Mouse (Mus musculus) left cerebral cortex, postnatal 14 days (tissue): ENCODE measurements at regions not wholly inside any gene's neighbourhood (a gene's known extent, or its start where the extent isn't known, plus 50 kb on each side); places are given as distances from the start of the nearest gene placed in this dataset.

ENCODE experiments used
- DNase-seq, 2 experiments: peaks; one replicate each; pipeline ENCODE4 v3.0.0; 2021 to 2022; ENCODE audit warnings: low spot score in 2 of 2, mixed read lengths in 1 of 2
- intact Hi-C: fragments of 180-260 bp; cut with DNase I; formaldehyde crosslinking; loops from one replicate; pipeline ENCODE4 v1.15.1; 2025

- DNase-seq = no peak
- intact Hi-C loops = no loop called here
Observed at GRCm38 (mm10) chr5:51168206-51168605, 399.3 kb downstream of the Ppargc1a start.

DNA sequence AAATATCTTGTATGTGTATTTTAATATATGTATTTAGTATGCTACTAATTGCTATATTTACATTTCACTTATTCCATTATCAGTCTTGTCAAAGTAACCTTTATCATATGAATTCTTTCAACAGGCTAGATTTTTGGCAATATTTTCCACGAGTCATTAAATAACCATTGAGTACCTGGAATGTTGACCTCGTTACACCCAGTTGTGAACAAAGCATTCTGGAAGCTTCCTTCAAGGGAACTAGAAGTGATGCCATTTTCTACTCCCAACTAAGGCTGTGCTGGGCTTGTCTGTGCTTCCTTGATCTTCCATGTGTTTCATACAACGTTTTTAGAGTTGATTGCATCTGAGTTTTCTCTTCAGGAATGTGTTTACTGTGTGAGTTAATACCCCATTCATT is 410.6 kb downstream of the Ppargc1a start:
- intact Hi-C loops = no loop called here
- no peak for DNase-seq

GRCm38 (mm10) chr5:51144842-51145241 is 422.7 kb downstream of the Ppargc1a start:
- DNase-seq = no peak
- intact Hi-C loops = no loop called here

DNA sequence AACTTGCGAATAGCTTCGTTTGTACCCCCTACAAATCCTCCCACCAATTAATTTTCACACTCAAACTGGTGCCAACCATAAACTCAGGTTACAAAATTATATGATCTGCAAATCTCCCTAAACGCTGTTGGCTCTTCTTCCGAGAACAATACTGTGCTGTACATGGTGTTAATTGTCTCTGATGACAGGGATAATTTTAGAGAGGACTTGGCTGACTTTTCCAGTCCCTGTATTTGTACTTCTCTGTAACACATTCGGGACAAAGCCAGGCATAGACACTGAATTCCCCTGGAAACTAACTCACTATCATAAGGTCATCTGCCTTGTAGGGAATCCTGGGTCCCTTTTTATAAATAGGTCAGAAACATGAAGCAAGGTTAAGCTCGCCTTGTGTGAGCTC is 442.4 kb downstream of the Ppargc1a start:
- intact Hi-C loops = no loop called here
- no peak for DNase-seq

GRCm38 (mm10) chr5:51110006-51110405 is 457.5 kb downstream of the Ppargc1a start:
- intact Hi-C loops = no loop called here

GRCm38 (mm10) chr5:51108737-51109136 is 458.8 kb downstream of the Ppargc1a start:
- intact Hi-C loops = no loop called here
- no peak for DNase-seq

More at GRCm38 (mm10) chr5:51110006-51110405, 457.5 kb downstream of the Ppargc1a start:
- no peak for DNase-seq

DNA sequence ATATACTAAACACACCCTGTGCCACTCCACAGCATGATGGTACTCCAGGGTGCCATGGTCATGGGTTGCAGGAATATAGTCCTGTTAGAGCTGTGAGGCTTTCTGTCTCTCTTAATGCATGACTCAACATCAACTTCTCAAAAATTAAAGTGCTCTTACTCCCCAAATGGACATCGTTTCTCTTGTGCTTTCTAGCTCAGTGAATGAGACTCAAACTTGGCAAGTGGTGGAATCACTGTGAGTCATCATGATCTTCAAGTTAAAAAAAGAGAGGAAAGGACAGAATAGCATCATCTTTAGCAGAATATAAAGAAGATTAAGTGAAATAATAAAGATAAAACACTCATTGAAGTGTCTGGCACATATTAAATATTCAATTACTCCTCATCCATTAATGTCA is 459.3 kb downstream of the Ppargc1a start:
- intact Hi-C loops = no loop called here
- DNase-seq = peak in 1 of 2 experiments; percentile 4

DNA sequence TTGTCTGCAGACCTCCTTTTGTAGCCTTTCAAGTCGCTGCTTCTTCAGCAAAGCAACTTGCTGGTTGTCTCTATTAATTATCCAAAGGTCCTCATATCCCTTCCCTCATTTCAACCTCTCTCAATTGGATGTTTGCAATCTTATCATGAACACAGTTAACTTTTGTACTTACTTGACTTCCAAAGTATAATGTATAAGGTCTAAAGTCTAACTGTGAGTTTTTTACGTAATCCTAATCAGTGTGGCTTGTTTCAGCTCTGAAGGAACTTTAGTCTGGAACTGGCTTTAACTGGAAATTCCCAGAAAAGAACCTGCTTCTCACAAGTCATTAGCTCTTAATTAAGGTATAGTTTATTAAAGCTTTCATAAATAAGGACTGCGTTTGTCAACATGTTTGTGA is 467.6 kb downstream of the Ppargc1a start:
- intact Hi-C loops = no loop called here
- DNase-seq = no peak

- intact Hi-C loops = no loop called here
- no peak for DNase-seq
Observed at GRCm38 (mm10) chr5:51072674-51073468, 494.7 kb downstream of the Ppargc1a start.

- intact Hi-C loops = no loop called here
- no peak for DNase-seq
Observed at GRCm38 (mm10) chr5:51072146-51072545, 495.4 kb downstream of the Ppargc1a start.

GRCm38 (mm10) chr5:51069668-51070067 is 497.9 kb downstream of the Ppargc1a start:
- no peak for DNase-seq
- intact Hi-C loops = no loop called here

- DNase-seq = no peak
- intact Hi-C loops = no loop called here
Observed at GRCm38 (mm10) chr5:51045872-51046271, 521.7 kb downstream of the Ppargc1a start.

GRCm38 (mm10) chr5:51041541-51042217 is 525.8 kb downstream of the Ppargc1a start:
- no peak for DNase-seq
- intact Hi-C loops = no loop called here

DNA sequence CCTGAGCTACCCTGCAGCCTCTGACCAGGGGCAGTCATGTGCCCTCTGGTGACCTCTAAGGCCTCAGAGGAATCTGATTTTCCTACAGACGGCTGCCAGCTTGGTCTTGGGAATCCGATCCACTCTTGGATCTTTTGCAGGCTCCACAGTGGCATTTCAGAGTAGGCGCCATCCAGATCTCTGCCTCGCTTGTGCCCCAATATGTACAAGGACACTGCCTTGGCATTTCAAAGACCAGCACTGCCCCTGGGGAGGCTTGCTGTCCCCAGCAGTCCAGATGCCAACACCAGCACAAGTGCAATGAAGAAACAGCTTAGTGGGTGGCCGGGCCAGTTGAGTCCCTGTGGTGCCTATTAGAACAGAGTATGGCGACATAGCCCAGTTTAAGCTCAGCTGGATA is 526.6 kb downstream of the Ppargc1a start:
- intact Hi-C loops = no loop called here
- no peak for DNase-seq

GRCm38 (mm10) chr5:51040463-51040862 is 527.1 kb downstream of the Ppargc1a start:
- no peak for DNase-seq
- intact Hi-C loops = no loop called here

DNA sequence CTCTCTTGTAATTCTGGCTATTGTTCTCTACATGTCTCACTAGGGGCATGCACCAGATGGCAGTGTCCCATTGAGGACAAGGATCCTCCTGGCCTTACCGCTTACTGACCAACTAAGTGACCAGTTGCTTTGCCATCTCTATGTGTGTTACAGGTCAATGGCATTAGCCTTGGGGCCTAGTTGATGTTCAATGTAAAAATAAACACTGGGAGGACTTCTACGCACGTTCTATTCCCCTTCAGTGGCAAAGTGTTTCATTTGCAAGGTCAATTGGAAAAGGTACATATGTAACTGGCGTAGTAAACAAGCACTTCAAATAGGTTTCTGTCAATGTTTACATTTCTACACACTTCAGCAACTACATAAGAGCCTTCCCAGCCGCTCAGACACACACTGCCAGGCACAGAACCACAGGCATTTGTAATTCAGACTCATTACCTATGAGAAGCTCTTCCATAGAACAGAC is 527.8 kb downstream of the Ppargc1a start:
- intact Hi-C loops = no loop called here
- no peak for DNase-seq

DNA sequence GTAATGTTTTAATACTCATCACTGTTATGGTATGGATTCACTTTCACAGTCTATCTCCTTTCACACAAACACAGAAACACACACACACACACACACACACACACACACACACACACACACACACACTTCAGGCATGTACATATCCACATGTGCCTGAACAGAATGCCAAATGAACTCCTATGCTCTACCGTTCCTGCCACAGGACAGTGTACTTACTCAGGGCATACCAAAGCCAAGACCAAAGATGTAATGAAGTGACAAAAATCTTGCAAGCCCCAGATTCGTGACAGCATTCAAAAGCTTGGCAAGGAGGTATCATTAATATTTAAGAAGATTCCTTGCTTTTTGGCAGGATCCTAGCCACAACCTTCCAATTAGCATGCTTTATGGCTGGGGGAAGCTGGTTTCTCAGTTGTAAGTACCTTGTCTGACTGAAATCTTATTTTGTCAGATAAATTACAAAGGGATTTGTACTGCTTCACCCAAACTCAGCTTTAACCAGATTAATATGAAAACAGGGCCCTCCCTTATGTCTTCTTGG is 531.0 kb downstream of the Ppargc1a start:
- DNase-seq = no peak
- intact Hi-C loops = no loop called here

DNA sequence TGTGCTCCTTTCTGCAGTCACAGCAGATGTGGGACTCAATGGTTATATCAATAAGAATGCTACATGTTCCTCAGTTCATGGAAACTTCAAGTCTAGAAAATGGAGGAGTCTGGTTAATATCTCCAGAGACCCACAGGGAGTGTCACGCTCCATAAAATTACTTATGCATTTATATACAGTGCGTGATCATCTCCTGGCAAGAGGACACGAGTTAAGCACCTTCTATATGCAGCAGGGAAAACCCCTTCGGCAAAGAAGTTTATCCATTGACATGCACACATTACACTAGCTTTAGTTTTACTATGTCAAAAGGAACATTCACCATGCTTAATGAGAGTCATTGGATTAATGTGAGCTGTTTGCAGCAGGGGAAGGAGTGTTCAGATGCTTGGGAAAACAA is 538.6 kb downstream of the Ppargc1a start:
- intact Hi-C loops = no loop called here
- DNase-seq = no peak

- intact Hi-C loops = no loop called here
- DNase-seq = peak in 1 of 2 experiments; percentile 3
Observed at GRCm38 (mm10) chr5:50990822-50991537, 576.5 kb downstream of the Ppargc1a start.
